Mouse (Mus musculus): ENCODE measurements around the gene Prok2. TPM values are rescaled to one million over a fixed set of nuclear protein-coding genes. Genes with fewer than 3 reads are reported as not detected.

Gene Prok2
- total and polyA plus RNA-seq, 3 experiments, result not detected

DNA sequence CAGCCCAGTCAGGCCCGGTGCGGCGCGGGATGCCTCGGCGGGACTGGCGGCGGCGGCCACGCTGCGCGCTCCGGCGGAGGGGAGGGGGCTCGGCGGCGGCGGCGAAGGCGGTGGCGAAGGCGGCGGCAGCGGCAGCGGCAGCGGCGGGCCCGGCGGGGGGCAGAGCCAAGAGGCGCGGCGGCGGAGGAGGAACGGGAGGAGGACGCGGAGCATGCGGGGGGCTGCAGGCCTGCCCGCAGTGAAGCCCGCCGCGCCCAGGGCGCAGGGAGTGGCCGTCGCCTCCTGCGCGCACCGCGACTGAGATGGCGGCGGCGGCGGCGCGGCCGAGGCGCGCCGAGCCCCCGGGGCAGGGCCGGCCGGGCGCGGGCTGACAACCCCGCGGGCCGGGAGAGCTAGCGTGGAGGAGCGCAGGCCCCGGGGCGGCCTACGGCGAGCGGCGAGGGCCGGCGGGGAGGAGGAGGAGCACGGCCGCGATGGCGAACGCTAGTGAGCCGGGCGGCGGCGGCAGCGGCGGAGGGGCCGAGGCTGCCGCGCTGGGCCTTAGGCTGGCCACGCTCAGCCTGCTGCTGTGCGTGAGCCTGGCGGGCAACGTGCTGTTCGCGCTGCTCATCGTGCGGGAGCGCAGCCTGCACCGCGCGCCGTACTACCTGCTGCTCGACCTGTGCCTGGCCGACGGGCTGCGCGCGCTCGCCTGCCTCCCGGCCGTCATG, 33.8 kb downstream of the Prok2 start, which contains the start of gene Gpr27:
Gene Gpr27, plus strand, starts transcription at position 474 of the 710 bp plus-strand sequence.
- no peak for TF ChIP-seq MAZ (IDR thresholded peaks at IDR 0.05; ENCODE audit: low read depth, low read length)
- no peak for TF ChIP-seq CTCF (IDR thresholded peaks at IDR 0.05 in 2 of 3, conservative IDR thresholded peaks at IDR 0.05 in 1 of 3; ENCODE audit: control insufficient read depth in 1 of 3, insufficient read depth in 1 of 3, low read depth in 2 of 3, low read length in 3 of 3, poor library complexity in 1 of 3, severe bottlenecking in 1 of 3)
- no peak for TF ChIP-seq E2F4 (IDR thresholded peaks at IDR 0.05; ENCODE audit: borderline replicate concordance, low read depth, low read length)
- no peak for DNase-seq (ENCODE audit: low read depth, low spot score)
- Histone ChIP-seq H3K9ac (ENCODE audit: control insufficient read depth, low read depth, low read length, poor library complexity, severe bottlenecking) (no peak within 1 kb of the TSS), H3K4me1 (ENCODE audit: control insufficient read depth in 1 of 2, insufficient read depth in 2 of 2, low read length in 2 of 2) (no peaks in the 10 kb centered on the region), H3K27ac (ENCODE audit: control insufficient read depth, low read depth, low read length) (no peak within 1 kb of the TSS), H3K9me3 (replicated peaks; ENCODE audit: insufficient read depth, low read length) (no peaks in the 10 kb centered on the region), H3K4me3 (ENCODE audit: control insufficient read depth in 1 of 2, insufficient read depth in 1 of 2, low read depth in 2 of 2, low read length in 2 of 2) (no peak within 1 kb of the TSS), H3K27me3 (ENCODE audit: control insufficient read depth in 1 of 2, insufficient read depth in 2 of 2, low read length in 2 of 2) (no peaks in the 10 kb centered on the region), H3K79me2 (ENCODE audit: control insufficient read depth, insufficient read depth, low read length, poor library complexity) (no peaks in the 10 kb centered on the region), H3K36me3 (ENCODE audit: control insufficient read depth in 1 of 2, insufficient read depth in 2 of 2, low read length in 2 of 2) (no peaks in the 10 kb centered on the region)

DNA sequence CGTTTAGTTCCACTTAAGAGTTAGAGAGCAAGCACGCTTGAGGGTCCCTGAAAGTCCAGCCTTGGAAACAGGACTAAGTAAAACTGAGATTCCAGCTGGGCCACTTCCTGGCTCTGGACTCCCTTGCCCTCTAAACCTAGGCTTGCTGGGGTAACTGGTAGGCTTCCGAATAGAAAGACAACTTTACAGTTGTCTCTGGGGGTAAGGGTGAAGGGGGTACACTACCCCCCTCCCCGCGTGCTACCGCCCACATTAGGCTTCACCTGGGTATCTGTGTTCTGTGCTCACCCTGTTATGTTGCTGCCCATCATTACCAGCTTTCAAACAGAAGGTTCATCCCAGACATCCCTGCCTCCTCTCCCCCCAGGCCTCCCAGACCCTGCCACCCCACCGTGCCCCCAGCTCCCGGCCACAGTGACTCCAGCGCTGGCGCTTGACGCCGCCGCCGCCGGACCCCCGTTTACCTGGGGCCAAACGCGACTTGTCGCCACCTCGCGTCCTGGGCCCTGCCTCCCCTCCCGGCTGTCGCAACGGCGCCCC, 34.5 kb downstream of the Prok2 start:
- Histone ChIP-seq H3K9ac (ENCODE audit: control insufficient read depth, low read depth, low read length, poor library complexity, severe bottlenecking) (no peak overlapping the region), H3K27me3 (ENCODE audit: control insufficient read depth in 1 of 2, insufficient read depth in 2 of 2, low read length in 2 of 2) (no peaks in the 10 kb centered on the region), H3K27ac (ENCODE audit: control insufficient read depth, low read depth, low read length) (no peak overlapping the region), H3K4me1 (ENCODE audit: control insufficient read depth in 1 of 2, insufficient read depth in 2 of 2, low read length in 2 of 2) (no peaks in the 10 kb centered on the region), H3K4me3 (ENCODE audit: control insufficient read depth in 1 of 2, insufficient read depth in 1 of 2, low read depth in 2 of 2, low read length in 2 of 2) (no peak overlapping the region), H3K9me3 (replicated peaks; ENCODE audit: insufficient read depth, low read length) (no peaks in the 10 kb centered on the region), H3K36me3 (ENCODE audit: control insufficient read depth in 1 of 2, insufficient read depth in 2 of 2, low read length in 2 of 2) (no peaks in the 10 kb centered on the region), H3K79me2 (ENCODE audit: control insufficient read depth, insufficient read depth, low read length, poor library complexity) (no peaks in the 10 kb centered on the region)
- TF ChIP-seq HCFC1 (IDR thresholded peaks at IDR 0.05; ENCODE audit: low read depth, low read length) (no peak), ZNF384 (IDR thresholded peaks at IDR 0.05; ENCODE audit: low read depth, low read length) (no peak), MYB (IDR thresholded peaks at IDR 0.05; ENCODE audit: low read depth, low read length) (no peak), USF1 (IDR thresholded peaks at IDR 0.05; ENCODE audit: low read depth, low read length) (no peak), CHD1 (IDR thresholded peaks at IDR 0.05; ENCODE audit: low read depth, low read length) (no peak), MAFK (IDR thresholded peaks at IDR 0.05; ENCODE audit: borderline replicate concordance, low read depth, low read length) (no peak)
- DNase-seq (ENCODE audit: low read depth, low spot score), result no peak

GRCm38 (mm10) chr6:99688513-99688912, 37.7 kb downstream of the Prok2 start:
- no peak overlapping the region for H3K9ac ChIP-seq (ENCODE audit: control insufficient read depth, low read depth, low read length, poor library complexity, severe bottlenecking)
- peak; percentile 3 for DNase-seq (ENCODE audit: low read depth, low spot score)
- H3K27me3 ChIP-seq (ENCODE audit: control insufficient read depth in 1 of 2, insufficient read depth in 2 of 2, low read length in 2 of 2), result no peaks in the 10 kb centered on the region
- H3K9me3 ChIP-seq (replicated peaks; ENCODE audit: insufficient read depth, low read length), result no peaks in the 10 kb centered on the region
- no peaks in the 10 kb centered on the region for H3K79me2 ChIP-seq (ENCODE audit: control insufficient read depth, insufficient read depth, low read length, poor library complexity)
- H3K4me1 ChIP-seq (ENCODE audit: control insufficient read depth in 1 of 2, insufficient read depth in 2 of 2, low read length in 2 of 2), result no peaks in the 10 kb centered on the region
- no peaks in the 10 kb centered on the region for H3K36me3 ChIP-seq (ENCODE audit: control insufficient read depth in 1 of 2, insufficient read depth in 2 of 2, low read length in 2 of 2)
- H3K27ac ChIP-seq (ENCODE audit: control insufficient read depth, low read depth, low read length), result no peak overlapping the region
- H3K4me3 ChIP-seq (ENCODE audit: control insufficient read depth in 1 of 2, insufficient read depth in 1 of 2, low read depth in 2 of 2, low read length in 2 of 2), result no peak overlapping the region
- TF ChIP-seq JUND (IDR thresholded peaks at IDR 0.05; ENCODE audit: low read depth, low read length) (no peak), EP300 (IDR thresholded peaks at IDR 0.05; ENCODE audit: low read depth in 1 of 2, low read length in 2 of 2) (no peak), ELF1 (IDR thresholded peaks at IDR 0.05; ENCODE audit: low read depth, low read length) (no peak)

Measured in MEL (cell line).